Mouse (Mus musculus) Patski (cell line): ENCODE measurements around the gene C2cd3. TPM values are rescaled to one million over a fixed set of nuclear protein-coding genes. Genes with fewer than 3 reads are reported as not detected.
A peak's percentile ranks its signal among the peaks of the same experiment; 100 is the strongest.

ENCODE experiments used
- ATAC-seq: fragments of 100-300 bp; one replicate; pipeline ENCODE4 v1.8.0; 2021
- CTCF ChIA-PET: fragments of 350-600 bp; sonication (Branson Sonifier 250); formaldehyde crosslinking; loops from one replicate; lab custom pipeline; 2022; ENCODE audit warnings: inconsistent platforms; lab: Charles Lee
- POLR2A ChIA-PET: fragments of 350-600 bp; sonication (Branson Sonifier 250); formaldehyde crosslinking; loops from one replicate; lab custom pipeline; 2022; ENCODE audit warnings: antibody characterized with exemption, inconsistent platforms; lab: Charles Lee
- DNase-seq: peaks from one replicate; pipeline ENCODE4 v3.0.0-alpha.2; 2011; ENCODE audit warnings: low read depth, low spot score
- H3K27me3 ChIP-seq: fragments of 371-371 bp; one replicate; pipeline ENCODE4 v1.5.1; 2021
- CTCF ChIP-seq: fragments of 100-300 bp; IDR thresholded peaks from one replicate; pipeline ENCODE4 v1.5.1; 2021
- in situ Hi-C: fragments of 300-500 bp; cut with MboI; formaldehyde crosslinking; loops from 3 replicates; pipeline ENCODE4 v1.11.1; 2018; ENCODE audit warnings: low pct_unique_long_range_greater_than_20kb, mixed read lengths
- polyA plus RNA-seq: library from polyadenylated mRNA; unstranded; gene quantifications from one replicate; pipeline ENCODE4 v1.2.3, GENCODE M21; 2021

C2cd3 gene
- polyA plus RNA-seq, 1 experiment from 2014 or later, result 27.0 TPM

GRCm38 (mm10) chr7:100495581-100496251 is 123.7 kb downstream of the C2cd3 start:
- ChIA-PET CTCF (no interaction called here), POLR2A (no interaction called here)
- ATAC-seq (peak; percentile 18), DNase-seq (no peak)
- no peak for TF ChIP-seq CTCF
- in situ Hi-C loops, result no loop called here
- no peaks in the 10 kb centered on the region for H3K27me3 ChIP-seq

GRCm38 (mm10) chr7:100496371-100496770 is 124.3 kb downstream of the C2cd3 start:
- ChIA-PET CTCF (no interaction called here), POLR2A (no interaction called here)
- DNase-seq (no peak), ATAC-seq (no peak)
- TF ChIP-seq CTCF, result no peak
- H3K27me3 ChIP-seq, result no peaks in the 10 kb centered on the region
- in situ Hi-C loops, result no loop called here

- ChIA-PET POLR2A (no interaction called here), CTCF (interaction anchor here (0.8 kb wide), 1 partner anchor 24 kb away, joined by 3 read pairs; no protein-coding TSS in a partner anchor)
- in situ Hi-C loops, result no loop called here
- DNase-seq (no peak), ATAC-seq (no peak)
- no peaks in the 10 kb centered on the region for H3K27me3 ChIP-seq
- TF ChIP-seq CTCF, result no peak
Measured at GRCm38 (mm10) chr7:100496791-100497190, 124.8 kb downstream of the C2cd3 start.

- ChIA-PET CTCF (interaction anchor here (0.8 kb wide), 1 partner anchor 23 kb away, joined by 3 read pairs; no protein-coding TSS in a partner anchor), POLR2A (no interaction called here)
- TF ChIP-seq CTCF, result no peak
- no peak for DNase-seq
- in situ Hi-C loops, result no loop called here
- H3K27me3 ChIP-seq, result no peaks in the 10 kb centered on the region
- no peak for ATAC-seq
Measured at GRCm38 (mm10) chr7:100497402-100497801, 125.4 kb downstream of the C2cd3 start.

GRCm38 (mm10) chr7:100497982-100498381 is 125.9 kb downstream of the C2cd3 start:
- no peak for TF ChIP-seq CTCF
- DNase-seq (no peak), ATAC-seq (no peak)
- in situ Hi-C loops, result no loop called here
- no peaks in the 10 kb centered on the region for H3K27me3 ChIP-seq
- ChIA-PET CTCF (interaction anchor here (0.8 kb wide), 1 partner anchor 23 kb away, joined by 3 read pairs; no protein-coding TSS in a partner anchor), POLR2A (no interaction called here)

- POLR2A ChIA-PET, result no interaction called here
- in situ Hi-C loops, result no loop called here
- DNase-seq, result no peak
- no peak for TF ChIP-seq CTCF
- no peak for ATAC-seq
- H3K27me3 ChIP-seq, result no peaks in the 10 kb centered on the region
- CTCF ChIA-PET, result no interaction called here
Measured at GRCm38 (mm10) chr7:100499465-100499864, 127.4 kb downstream of the C2cd3 start.

- in situ Hi-C loops, result no loop called here
- CTCF ChIA-PET, result no interaction called here
- H3K27me3 ChIP-seq, result no peaks in the 10 kb centered on the region
- DNase-seq (no peak), ATAC-seq (no peak)
- POLR2A ChIA-PET, result interaction anchor here (1.1 kb wide), 1 partner anchor 10 kb away, joined by 3 read pairs; no protein-coding TSS in a partner anchor
- no peak for TF ChIP-seq CTCF
Measured at GRCm38 (mm10) chr7:100500276-100500977, 128.4 kb downstream of the C2cd3 start.

GRCm38 (mm10) chr7:100501027-100501843 is 129.2 kb downstream of the C2cd3 start:
- ATAC-seq, result no peak
- CTCF ChIA-PET, result no interaction called here
- POLR2A ChIA-PET, result interaction anchor here (0.5 kb wide), 1 partner anchor 14 kb away, joined by 3 read pairs; no protein-coding TSS in a partner anchor
- in situ Hi-C loops, result no loop called here
- no peak for TF ChIP-seq CTCF
- no peaks in the 10 kb centered on the region for H3K27me3 ChIP-seq
- DNase-seq, result no peak

GRCm38 (mm10) chr7:100501844-100502373 is 129.9 kb downstream of the C2cd3 start:
- ATAC-seq, result no peak
- in situ Hi-C loops, result no loop called here
- POLR2A ChIA-PET, result interaction anchor here (0.5 kb wide), 1 partner anchor 14 kb away, joined by 3 read pairs; no protein-coding TSS in a partner anchor
- no peak for TF ChIP-seq CTCF
- CTCF ChIA-PET, result interaction anchor here (0.9 kb wide), 1 partner anchor 18 kb away, joined by 3 read pairs; no protein-coding TSS in a partner anchor
- DNase-seq, result no peak
- no peaks in the 10 kb centered on the region for H3K27me3 ChIP-seq

- TF ChIP-seq CTCF, result no peak
- in situ Hi-C loops, result no loop called here
- POLR2A ChIA-PET, result no interaction called here
- H3K27me3 ChIP-seq, result no peaks in the 10 kb centered on the region
- no peak for DNase-seq
- ATAC-seq, result no peak
- CTCF ChIA-PET, result interaction anchor here (0.9 kb wide), 1 partner anchor 17 kb away, joined by 3 read pairs; no protein-coding TSS in a partner anchor
Measured at GRCm38 (mm10) chr7:100502374-100502922, 130.4 kb downstream of the C2cd3 start.
